Mouse (Mus musculus) embryonic facial prominence, embryonic 14.5 days (tissue): ENCODE results near the gene Smarcd3. TPM values are rescaled to one million over a fixed set of nuclear protein-coding genes. Genes with fewer than 3 reads are reported as not detected.
"Not testable (repeated sequence)": the region's sequence is repeated elsewhere in the genome, so short reads cannot be mapped to it uniquely, and the experiment has no call there.

ENCODE experiments used
- ATAC-seq: fragments of 200-750 bp; cut with Nextera tagmentation; 2 replicates; pipeline ENCODE4 v1.8.0; 2017; ENCODE audit warnings: low read depth, moderate number of reproducible peaks, moderate TSS enrichment
- DNase-seq: peaks from one replicate; pipeline ENCODE4 v3.0.0-alpha.2; 2015; ENCODE audit warnings: low spot score
- H3K27ac ChIP-seq: fragments of 300-500 bp; sonication (generic); replicated peaks from 2 replicates; pipeline ENCODE4 v1.5.1; 2014; ENCODE audit warnings: low read depth, mild to moderate bottlenecking, low read length, moderate library complexity
- H3K27me3 ChIP-seq: fragments of 300-500 bp; sonication (generic); replicated peaks from 2 replicates; pipeline ENCODE4 v1.6.1; 2014; ENCODE audit warnings: low read length; ENCODE audit not compliant: control insufficient read depth, insufficient read depth
- H3K36me3 ChIP-seq: fragments of 300-500 bp; sonication (generic); 2 replicates; pipeline ENCODE4 v1.6.1; 2014; ENCODE audit warnings: low read length, mixed read lengths; ENCODE audit not compliant: control insufficient read depth, insufficient read depth
- H3K4me1 ChIP-seq: fragments of 300-500 bp; sonication (generic); 2 replicates; pipeline ENCODE4 v1.6.1; 2014; ENCODE audit warnings: antibody characterized with exemption, low read length; ENCODE audit not compliant: control insufficient read depth, insufficient read depth
- H3K4me2 ChIP-seq: fragments of 300-500 bp; sonication (generic); 2 replicates; pipeline ENCODE4 v1.6.1; 2014; ENCODE audit warnings: low read depth, mild to moderate bottlenecking, low read length, moderate library complexity, mixed read lengths
- H3K4me3 ChIP-seq: fragments of 300-500 bp; sonication (generic); 2 replicates; pipeline ENCODE4 v1.5.1; 2014; ENCODE audit warnings: low read depth, mild to moderate bottlenecking, low read length
- H3K9ac ChIP-seq: fragments of 300-500 bp; sonication (generic); 2 replicates; pipeline ENCODE4 v1.6.1; 2014; ENCODE audit warnings: low read depth, mild to moderate bottlenecking, low read length, moderate library complexity, mixed read lengths
- H3K9me3 ChIP-seq: fragments of 300-500 bp; sonication (generic); 2 replicates; pipeline ENCODE4 v1.6.1; 2016; ENCODE audit warnings: low read length; ENCODE audit not compliant: control insufficient read depth
- WGBS: fragments of 180-500 bp; shearing (Covaris S2); extraction: QIAGEN DNeasy Blood & Tissue Kit; methylation state at CpG from one replicate; pipeline ENCODE4 v1.1.7; 2014; 5-methylcytosine and 5-hydroxymethylcytosine counted together
- polyA plus RNA-seq: library from polyadenylated mRNA; unstranded; fragments of >200 nt; fragmentation: Nextera tagmentation; extraction: Ambion mirVana; gene quantifications from 2 replicates; pipeline ENCODE4 v1.2.1, GENCODE M21; 2014

Smarcd3 gene
- polyA plus RNA-seq, 1 experiment from 2014 or later, result 48.9 TPM

DNA sequence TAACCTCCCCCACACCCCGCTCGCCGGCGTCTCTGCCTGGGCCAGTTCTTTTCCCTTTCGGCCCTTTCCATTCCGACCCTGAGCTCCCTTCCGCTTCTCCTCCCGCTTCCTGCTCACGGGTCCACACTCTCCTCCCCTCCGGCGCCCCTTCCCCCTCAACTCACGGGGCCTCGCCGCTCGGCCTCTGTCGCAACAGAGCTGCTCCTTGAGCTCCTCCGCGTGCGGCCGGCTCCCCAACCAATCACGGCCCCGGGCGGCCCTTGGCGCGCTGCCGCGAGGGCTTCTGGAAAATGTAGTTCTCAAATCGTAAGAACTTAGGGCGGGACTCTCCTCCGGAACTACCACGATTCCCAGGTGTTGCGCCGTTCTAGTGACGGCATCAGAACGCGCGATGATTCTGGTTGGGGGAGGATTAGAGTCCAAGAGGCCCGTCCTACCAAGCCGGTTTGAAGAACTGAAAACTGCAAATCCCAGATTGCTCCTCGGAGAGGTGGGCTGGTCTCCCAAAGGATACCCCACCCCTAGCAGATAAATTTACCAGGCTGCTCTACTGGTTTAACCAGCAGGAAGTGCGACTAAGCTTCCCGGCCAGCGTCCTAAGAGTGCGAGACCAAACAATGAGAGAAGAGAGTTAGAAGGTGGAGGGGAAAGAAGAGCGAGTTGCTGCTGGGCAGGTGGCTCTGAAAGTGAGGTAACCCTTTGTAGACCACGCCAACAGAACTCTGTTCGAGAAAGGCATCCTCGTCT lies 46.9 kb downstream of the Smarcd3 start, which contains the start of gene Abcf2:
Abcf2 (minus strand) TSS at position 285 of the 747 bp plus-strand sequence.
- H3K36me3 ChIP-seq, result peaks cover 30% of the 10 kb centered on the region
- under 1% methylated on average over 47 of the region's 48 CpGs for WGBS
- peak within 1 kb of the TSS; percentile 77 for H3K9ac ChIP-seq
- DNase-seq (peak; percentile 100), ATAC-seq (peak; percentile 98)
- H3K27me3 ChIP-seq, result no peaks in the 10 kb centered on the region
- H3K4me1 ChIP-seq, result peaks cover 14% of the 10 kb centered on the region
- no peaks in the 10 kb centered on the region for H3K9me3 ChIP-seq
- peak within 1 kb of the TSS; percentile 65 for H3K4me3 ChIP-seq
- peak within 1 kb of the TSS; percentile 78 for H3K27ac ChIP-seq
- peak within 1 kb of the TSS; percentile 70 for H3K4me2 ChIP-seq

DNA sequence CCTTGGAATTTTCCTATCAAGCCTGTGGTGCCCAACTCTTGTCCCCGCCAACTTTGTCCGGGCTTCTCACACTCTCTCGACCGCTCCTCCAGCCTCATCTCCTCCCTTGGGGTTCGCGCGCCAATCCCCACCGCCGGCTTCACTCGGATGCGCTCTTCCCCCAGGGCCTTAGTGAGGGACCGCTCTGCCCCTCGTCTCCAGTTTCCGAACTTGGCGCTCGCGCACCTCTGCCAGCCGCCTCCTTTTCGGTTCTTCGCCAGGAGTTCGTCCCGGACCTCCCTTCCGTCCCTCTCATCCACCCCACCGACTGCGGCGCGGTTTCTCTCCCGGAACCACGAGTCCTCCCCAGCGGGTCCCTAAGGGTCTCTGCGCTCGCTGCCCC lies 47.4 kb downstream of the Smarcd3 start:
- Histone ChIP-seq H3K4me2 (peak overlapping the region; percentile 70), H3K4me1 (peaks cover 14% of the 10 kb centered on the region), H3K27me3 (no peaks in the 10 kb centered on the region), H3K27ac (peak overlapping the region; percentile 42), H3K4me3 (peak overlapping the region; percentile 65), H3K9ac (peak overlapping the region; percentile 77), H3K36me3 (peaks cover 36% of the 10 kb centered on the region), H3K9me3 (no peaks in the 10 kb centered on the region)
- peak; percentile 8 for ATAC-seq
- no peak for DNase-seq
- under 1% methylated on average over 32 of the region's 32 CpGs for WGBS

DNA sequence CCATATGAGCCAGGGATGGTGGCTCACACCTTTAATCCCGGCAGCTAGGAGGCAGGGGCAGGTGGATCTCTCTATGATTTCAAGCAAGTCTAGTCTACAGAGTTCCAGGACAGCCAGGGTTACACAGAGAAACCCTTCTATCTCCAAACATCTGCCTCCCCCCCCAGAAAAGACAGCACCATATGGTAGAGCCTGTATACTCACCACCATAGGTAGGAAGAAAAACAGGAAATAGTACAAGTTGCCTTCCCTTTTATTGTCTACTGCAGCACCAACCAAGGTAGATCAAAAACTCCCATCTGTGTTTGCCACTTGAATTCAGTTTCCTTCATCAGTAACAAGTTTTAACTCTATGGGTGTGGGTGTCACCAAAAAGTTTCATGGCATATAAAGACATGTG lies 48.3 kb downstream of the Smarcd3 start:
- Histone ChIP-seq H3K4me1 (peaks cover 14% of the 10 kb centered on the region), H3K4me3 (peak overlapping the region; percentile 65), H3K4me2 (peak overlapping the region; percentile 70), H3K9ac (peak overlapping the region; percentile 77), H3K9me3 (no peaks in the 10 kb centered on the region), H3K27me3 (no peaks in the 10 kb centered on the region), H3K27ac (no peak overlapping the region), H3K36me3 (peaks cover 44% of the 10 kb centered on the region)
- 88% methylated on average over 1 of the region's 1 CpGs for WGBS
- ATAC-seq, result no peak
- no peak for DNase-seq

DNA sequence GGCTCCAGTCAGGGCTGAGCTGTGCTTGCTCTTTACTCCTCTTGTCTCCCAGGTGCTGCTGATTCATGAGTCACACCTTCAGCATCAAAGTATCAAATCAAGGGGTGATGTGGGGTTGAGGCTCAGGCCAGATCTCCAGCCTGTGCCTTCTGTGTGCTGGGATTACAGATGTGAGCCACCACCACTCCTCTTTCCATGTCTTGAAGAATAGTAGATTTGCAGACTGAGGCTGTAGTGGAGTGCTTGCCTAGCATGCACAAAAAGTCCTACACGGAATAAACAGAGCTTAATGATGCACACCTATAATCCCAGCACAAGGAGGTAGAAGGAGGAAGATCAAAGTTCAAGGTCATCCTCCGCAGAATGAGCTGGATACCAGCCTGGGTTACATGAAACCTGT lies 67.5 kb downstream of the Smarcd3 start, which contains the start of gene 4931409K22Rik:
4931409K22Rik (minus strand) TSS at position 101 of the 400 bp plus-strand sequence.
- Histone ChIP-seq H3K4me1 (peaks cover 10% of the 10 kb centered on the region), H3K4me2 (no peak within 1 kb of the TSS), H3K27me3 (no peaks in the 10 kb centered on the region), H3K27ac (no peak within 1 kb of the TSS), H3K9ac (no peak within 1 kb of the TSS), H3K4me3 (no peak within 1 kb of the TSS), H3K9me3 (no peaks in the 10 kb centered on the region), H3K36me3 (no peaks in the 10 kb centered on the region)
- no peak for DNase-seq
- WGBS, result 69% methylated on average over 2 of the region's 2 CpGs
- ATAC-seq, result no peak

DNA sequence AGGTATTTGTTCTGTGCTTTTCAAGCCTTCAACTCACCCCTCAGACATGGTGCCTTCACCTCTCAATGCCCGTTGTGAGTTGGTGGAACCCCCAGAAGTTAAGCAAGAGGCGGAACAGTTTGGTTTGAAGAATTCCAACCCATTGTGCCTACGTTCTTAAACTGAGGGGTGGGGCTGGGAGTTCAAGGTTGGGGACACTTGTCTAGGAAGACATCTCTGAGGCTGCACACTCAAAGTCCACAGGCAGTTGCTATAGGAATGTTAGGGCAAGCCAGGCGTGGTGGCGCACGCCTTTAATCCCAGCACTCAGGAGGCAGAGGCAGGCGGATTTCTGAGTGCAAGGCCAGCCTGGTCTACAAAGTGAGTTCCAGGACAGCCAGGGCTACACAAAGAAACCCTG lies 68.9 kb downstream of the Smarcd3 start:
- H3K9ac ChIP-seq, H3K9me3 ChIP-seq, H3K4me2 ChIP-seq, H3K27me3 ChIP-seq, DNase-seq, H3K36me3 ChIP-seq, H3K4me3 ChIP-seq, ATAC-seq, H3K27ac ChIP-seq: not testable (repeated sequence)
- 92% methylated on average over 7 of the region's 7 CpGs for WGBS
- H3K4me1 ChIP-seq, result peaks cover 23% of the 10 kb centered on the region

DNA sequence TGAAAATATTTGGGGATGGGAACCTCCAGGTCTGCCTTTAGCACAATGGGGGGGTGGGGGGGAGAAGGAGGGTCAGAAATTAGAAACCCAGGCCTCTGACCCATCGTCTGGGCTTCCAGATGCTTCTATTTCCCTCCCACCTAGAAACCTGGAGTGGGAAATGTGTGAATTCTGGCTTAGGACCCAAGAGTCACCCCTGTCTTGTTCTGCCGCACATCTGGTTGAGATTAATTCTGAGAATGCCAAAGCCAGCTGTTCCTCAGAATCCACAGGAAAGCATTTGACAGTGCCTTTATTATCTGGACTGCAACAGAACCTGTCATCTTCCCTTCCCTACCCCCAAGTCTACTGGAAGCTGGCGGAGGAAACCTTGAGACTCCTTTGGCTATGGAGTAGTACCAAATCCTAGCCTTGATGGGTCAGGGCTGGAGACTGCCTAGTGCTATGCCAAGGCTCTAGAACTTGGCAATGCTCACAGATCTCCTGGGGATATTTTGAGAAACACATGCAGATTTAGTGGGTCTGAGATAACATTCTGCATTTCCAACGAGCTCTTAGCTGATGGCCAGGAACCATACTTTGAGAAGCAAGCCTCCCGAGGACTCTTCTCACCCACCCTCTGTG lies 70.5 kb downstream of the Smarcd3 start:
- Histone ChIP-seq H3K36me3 (no peaks in the 10 kb centered on the region), H3K27ac (no peak overlapping the region), H3K4me1 (peaks cover 23% of the 10 kb centered on the region), H3K9ac (no peak overlapping the region), H3K4me2 (no peak overlapping the region), H3K27me3 (no peaks in the 10 kb centered on the region), H3K4me3 (no peak overlapping the region), H3K9me3 (no peaks in the 10 kb centered on the region)
- WGBS, result 34% methylated on average over 5 of the region's 5 CpGs
- DNase-seq (peak; percentile 46), ATAC-seq (no peak)

DNA sequence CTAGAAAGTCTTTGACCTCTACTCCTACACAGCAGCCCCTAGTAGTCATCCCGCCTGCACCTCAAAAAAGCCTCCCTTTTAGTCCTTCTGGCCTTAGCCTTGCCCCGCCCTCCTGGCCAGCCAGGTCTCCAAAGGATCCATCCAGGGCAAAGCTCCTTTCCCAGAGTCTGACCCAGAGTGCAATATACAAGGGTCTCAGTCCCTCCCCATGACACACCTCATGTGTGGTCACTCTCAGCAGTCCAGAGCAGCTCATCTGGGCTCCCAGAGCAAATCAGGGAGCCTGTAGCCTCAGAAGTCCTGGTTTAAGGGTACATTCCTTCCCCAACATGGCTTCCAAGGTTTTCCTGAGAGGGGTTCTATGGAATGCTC lies 72.9 kb downstream of the Smarcd3 start:
- ATAC-seq (no peak), DNase-seq (no peak)
- H3K27me3 ChIP-seq, result no peaks in the 10 kb centered on the region
- peak overlapping the region; percentile 45; the same call in 1 of the 2 replicates for H3K9ac ChIP-seq
- H3K4me3 ChIP-seq, result no peak overlapping the region
- peaks cover 23% of the 10 kb centered on the region for H3K4me1 ChIP-seq
- no peaks in the 10 kb centered on the region for H3K36me3 ChIP-seq
- H3K9me3 ChIP-seq, result no peaks in the 10 kb centered on the region
- no peak overlapping the region for H3K27ac ChIP-seq
- 43% methylated on average over 2 of the region's 2 CpGs for WGBS
- peak overlapping the region; percentile 45 for H3K4me2 ChIP-seq

DNA sequence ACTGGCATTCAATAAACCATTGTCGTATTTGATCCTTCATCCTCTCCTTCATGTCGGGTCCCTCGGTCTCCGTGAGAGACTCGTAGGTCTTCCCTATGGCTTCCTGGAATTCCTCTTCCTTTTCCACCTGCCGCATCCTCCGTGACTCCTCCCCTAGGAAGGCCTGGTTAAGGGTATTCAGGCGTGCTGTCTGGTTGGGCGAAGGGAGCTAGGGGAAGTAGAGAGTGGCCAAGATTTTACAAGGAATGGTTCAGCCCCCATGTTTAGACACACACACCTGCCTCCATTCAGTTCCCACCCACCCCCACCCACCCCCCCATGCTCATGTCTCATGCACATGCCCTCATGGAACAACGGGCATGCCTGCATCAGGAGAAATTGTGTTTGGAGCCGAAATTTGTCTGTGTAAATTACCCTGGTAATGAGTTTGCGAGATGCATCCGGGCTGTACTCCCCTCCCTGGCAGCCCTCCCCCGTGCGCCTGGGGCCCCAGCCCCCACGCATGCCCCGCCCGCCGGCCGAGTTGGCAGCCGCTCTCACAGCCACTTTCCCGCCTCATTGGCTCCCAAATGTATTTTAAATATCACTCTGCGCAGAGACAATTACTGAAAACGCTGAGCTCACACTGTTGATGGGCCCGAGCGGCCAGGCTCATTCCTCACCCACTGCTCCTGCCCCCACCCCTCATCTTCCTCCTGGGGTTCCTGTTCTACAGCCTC lies 73.5 kb downstream of the Smarcd3 start:
- Histone ChIP-seq H3K4me1 (peaks cover 23% of the 10 kb centered on the region), H3K36me3 (no peaks in the 10 kb centered on the region), H3K4me2 (peak overlapping the region; percentile 45), H3K27ac (no peak overlapping the region), H3K27me3 (no peaks in the 10 kb centered on the region), H3K9me3 (no peaks in the 10 kb centered on the region), H3K4me3 (no peak overlapping the region), H3K9ac (peak overlapping the region; percentile 45; the same call in 1 of the 2 replicates)
- ATAC-seq (peak; percentile 69), DNase-seq (peak; percentile 76)
- 23% methylated on average over 25 of the region's 26 CpGs for WGBS
